Mouse (Mus musculus) thymus, adult 2 months (tissue): Measurements from ENCODE around the gene Hcfc1r1.

Experiments used
- CTCF ChIP-seq: fragments of 200-500 bp; IDR thresholded peaks from 2 replicates; pipeline ENCODE4 v1.5.1; 2012; ENCODE audit warnings: mild to moderate bottlenecking, control low read depth, low read length, moderate library complexity, borderline replicate concordance; ENCODE audit not compliant: control insufficient read depth, poor library complexity, insufficient read depth; ENCODE audit errors: extremely low read depth
- POLR2A ChIP-seq: fragments of 200-500 bp; IDR thresholded peaks from 2 replicates; pipeline ENCODE4 v1.6.1; 2012; ENCODE audit warnings: mild to moderate bottlenecking, low read length, control low read depth, moderate library complexity; ENCODE audit not compliant: control insufficient read depth, poor library complexity, insufficient read depth; ENCODE audit errors: extremely low read depth

- TF ChIP-seq CTCF = no peak
- TF ChIP-seq POLR2A = no peak
These were observed 42.2 kb upstream of the Hcfc1r1 start for GRCm38 (mm10) chr17:23631241-23631640.
